Mouse (Mus musculus) spleen, adult 18-20 months (tissue): Measurements from ENCODE around the gene Wdr90.
A peak's percentile ranks its signal among the peaks of the same experiment; 100 is the strongest.
"Not testable (repeated sequence)": the region's sequence is repeated elsewhere in the genome, so short reads cannot be mapped to it uniquely, and the experiment has no call there.

Source experiments
- DNase-seq, 2 experiments: peaks; one replicate each; pipeline ENCODE4 v3.0.0; 2022; ENCODE audit warnings: mixed read lengths in 2 of 2

Wdr90 gene

DNA sequence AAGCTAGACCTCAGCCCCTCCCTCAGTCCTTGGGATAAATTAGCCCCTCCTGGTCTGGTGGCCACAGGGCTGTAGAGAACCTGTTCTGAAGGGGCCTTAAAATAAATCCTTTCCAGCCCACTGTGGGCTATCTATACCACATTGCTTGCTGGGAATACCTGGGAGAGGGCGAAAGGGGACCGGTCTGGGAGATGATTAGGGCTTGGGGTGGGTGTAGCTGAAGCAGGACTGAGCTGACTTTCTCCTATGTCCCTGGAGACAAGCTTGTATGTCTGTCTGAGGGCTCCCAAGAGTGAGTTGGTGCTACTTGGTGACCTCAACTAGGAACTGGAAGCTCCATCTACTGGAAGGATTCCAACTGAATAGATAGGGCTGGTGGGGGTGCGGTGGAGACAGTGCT lies 15.7 kb upstream of the Wdr90 start:
- DNase-seq, result no peak

- no peak for DNase-seq
Observed at GRCm38 (mm10) chr17:25876347-25876915, 15.1 kb upstream of the Wdr90 start.

- peak; percentile 79 to 86 for DNase-seq
Observed at GRCm38 (mm10) chr17:25875171-25876136, 14.2 kb upstream of the Wdr90 start.

- peak; percentile 87 to 97 for DNase-seq
Observed at GRCm38 (mm10) chr17:25874721-25875170, 13.4 kb upstream of the Wdr90 start, which contains the start of gene Mettl26. Mettl26 (plus strand) TSS chr17:25875074.

DNA sequence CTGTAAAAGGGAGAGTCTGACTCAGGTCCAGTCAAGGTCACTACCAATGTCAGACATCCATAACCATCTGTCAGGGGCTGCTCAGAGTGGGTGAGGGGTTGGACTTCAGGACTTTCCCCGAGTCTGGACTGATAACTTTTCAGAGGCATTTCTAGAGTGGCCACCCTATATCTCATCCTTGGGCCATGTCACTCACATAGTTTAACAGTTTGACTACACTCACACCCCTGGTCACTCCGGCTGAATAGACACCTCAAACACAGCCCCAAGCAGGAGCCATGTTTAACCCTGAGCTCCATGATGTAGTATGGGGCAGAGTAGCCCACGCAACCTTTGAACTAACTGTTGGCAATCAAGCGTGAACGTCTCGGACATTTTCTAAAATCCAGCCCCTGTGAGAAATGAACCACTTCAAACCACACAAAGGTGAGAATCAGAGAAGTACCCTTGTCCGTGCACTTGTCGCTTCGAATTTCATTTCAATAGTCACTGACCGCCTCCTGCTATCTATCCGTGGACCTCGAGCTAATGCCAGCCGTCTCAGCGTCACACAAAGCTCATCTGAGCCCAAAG lies 12.9 kb upstream of the Wdr90 start:
- DNase-seq, result no peak

GRCm38 (mm10) chr17:25873405-25874147 lies 12.3 kb upstream of the Wdr90 start:
- no peak for DNase-seq

GRCm38 (mm10) chr17:25872676-25873075 lies 11.4 kb upstream of the Wdr90 start:
- no peak for DNase-seq

DNA sequence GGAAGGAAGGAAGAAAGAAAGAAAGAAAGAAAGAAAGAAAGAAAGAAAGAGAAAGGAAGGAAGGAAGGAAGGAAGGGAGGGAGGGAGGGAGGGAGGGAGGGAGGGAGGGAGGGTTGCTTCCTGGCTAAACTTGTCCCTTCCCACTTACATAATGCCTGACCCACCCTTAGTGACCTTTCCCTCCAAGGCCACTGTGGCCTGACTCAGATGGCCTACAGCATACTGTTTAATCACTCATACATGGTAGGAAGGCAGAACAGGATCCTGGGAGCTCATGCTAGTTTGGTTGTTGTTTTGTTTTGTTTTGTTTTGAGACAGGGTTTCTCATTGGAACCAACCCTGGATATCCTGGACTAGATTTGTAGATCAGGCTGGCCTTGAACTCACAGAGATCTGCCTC lies 10.3 kb upstream of the Wdr90 start:
- DNase-seq, result not testable (repeated sequence)

DNA sequence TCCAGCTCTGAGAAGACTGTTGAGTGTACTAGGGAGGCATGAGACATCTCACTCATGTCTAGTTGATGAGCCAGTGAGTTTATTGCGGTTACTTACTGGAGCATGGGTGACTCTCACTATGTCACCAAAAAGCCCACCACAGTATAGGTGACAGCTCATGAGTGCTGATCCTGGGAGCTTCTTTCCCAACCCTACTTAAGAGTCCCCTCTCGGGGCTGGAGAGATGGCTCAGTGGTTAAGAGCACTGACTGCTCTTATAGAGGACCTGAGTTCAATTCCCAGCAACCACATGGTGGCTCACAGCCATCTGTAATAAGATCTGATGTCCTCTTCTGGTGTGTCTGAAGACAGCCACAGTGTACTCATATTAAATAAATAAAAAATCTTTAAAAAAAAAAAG lies 8.7 kb upstream of the Wdr90 start:
- no peak for DNase-seq

- no peak for DNase-seq
Observed at GRCm38 (mm10) chr17:25869498-25869897, 8.2 kb upstream of the Wdr90 start.

DNA sequence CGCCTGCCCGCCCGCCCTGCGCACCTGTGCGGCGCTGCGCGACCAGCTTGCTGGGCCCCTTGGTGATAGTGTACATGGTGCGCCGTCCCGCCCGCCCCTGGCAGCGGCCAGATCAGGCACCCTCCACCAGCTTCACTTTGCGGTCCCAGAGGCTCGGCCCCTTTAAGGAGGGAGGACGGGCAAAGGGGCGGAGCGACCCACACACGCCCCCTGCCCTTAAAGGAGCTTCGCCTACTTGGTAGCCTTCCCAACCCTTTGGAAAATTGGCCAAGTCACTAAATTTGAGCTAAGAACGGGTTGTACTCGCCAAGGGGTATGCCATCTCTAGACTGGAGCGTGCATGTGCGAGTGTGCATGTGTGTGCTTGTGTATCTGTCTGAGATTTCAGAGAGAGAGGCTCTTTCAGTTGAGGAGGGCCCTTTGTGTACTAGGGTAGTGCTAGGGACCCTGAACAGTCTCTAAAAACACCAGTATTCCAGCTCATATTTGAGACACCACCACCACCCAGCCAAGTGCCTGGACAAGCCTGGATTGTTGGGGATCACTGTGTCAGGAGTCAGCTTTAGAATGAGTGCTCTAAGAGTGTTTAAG lies 7.4 kb upstream of the Wdr90 start, which contains the start of gene Mcrip2:
Mcrip2 (minus strand) TSS at position 164 of the 591 bp plus-strand sequence.
- peak; percentile 56 to 68 for DNase-seq

DNA sequence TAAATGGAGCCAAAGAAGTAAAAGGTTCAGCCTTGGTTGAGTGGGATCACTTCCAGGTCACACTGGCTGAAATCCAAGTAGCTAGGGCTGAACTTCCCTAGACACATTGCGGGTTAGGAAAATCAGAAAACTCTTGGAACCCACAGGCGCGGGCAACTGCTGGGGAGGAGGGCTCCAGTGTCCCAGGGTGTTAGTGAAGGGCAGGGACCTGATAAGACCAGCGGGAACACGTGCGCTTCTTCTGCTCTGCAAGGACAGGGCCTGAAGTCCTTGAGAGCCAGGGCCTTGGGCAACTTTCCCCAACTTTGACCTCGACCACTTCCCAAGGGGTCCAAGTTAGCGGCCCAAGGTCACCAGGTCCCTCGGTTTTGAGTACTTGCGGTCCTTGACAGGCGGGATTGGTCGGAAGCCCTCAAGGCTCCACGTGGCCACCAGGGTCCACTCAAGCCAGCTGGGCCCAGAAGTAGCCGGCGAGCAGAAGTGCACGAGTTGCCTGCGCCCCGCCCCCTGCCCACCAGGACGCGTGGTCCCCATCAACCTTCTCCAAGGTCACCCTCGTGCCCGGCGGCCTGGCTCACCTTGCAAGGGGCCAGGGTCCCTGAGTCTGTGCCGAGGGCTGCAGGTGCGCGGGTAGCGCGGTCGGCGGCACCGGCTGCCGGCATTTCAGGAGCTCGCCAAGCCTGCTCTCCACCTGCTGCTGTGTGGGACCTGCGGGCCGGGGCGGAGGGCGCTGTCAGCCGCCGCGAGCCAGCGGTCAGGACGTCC lies 6.7 kb upstream of the Wdr90 start:
- peak in 1 of 2 experiments; percentile 15 for DNase-seq

DNA sequence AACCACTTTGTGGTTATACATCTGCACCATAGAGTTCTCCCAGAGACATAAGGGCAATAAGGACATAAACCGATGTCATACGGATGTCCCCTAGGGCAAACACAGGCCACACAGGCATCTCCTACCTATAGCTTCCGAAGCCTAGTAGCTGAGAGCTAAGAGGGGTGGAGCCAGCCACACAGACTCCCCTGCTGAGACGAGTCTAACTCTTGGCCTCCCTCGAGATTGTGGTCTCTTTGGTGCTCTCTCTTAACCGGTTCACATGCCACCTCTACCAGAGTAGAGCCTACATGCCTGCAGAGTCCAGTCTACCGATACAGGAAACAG lies 6.2 kb upstream of the Wdr90 start:
- DNase-seq, result no peak

DNA sequence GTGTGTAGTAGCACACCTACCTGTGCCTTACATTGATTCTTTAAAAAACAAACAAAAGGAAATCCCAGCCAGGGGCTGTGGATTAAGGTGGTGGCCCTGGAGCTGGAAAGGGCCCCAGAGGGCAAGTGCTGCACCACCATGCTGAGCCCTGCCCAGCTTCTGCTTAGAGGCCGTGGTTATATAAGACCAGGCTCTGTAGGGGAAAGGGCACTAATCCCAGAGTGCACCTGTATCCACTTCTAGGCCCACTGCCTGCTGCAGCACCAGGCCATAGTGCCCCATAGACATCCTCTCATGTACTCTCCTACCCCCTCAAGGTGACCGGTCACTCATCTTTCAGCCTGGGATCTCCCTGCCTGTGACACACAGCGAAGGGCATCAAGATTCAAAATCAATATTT lies 4.9 kb upstream of the Wdr90 start:
- DNase-seq, result no peak

DNA sequence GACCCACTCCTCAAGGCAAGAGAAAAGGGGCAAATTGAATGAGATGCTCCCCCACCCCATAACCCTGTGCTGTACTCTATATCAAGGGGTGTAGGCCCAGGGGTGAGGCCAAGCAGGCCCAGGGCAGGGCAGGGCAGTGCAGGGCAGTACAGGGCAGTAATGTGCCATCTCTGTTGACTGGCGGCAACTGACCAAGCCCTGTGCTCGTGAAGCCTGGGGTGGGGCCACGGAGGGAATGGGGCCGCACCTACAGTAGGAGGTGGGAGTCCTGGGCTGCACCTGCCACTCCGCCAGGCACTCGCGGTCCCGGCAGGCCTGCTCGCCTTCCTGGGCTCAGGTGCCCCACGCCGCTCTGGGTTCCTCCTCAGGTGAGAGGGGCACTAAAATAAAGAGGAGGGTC lies 4.0 kb upstream of the Wdr90 start:
- DNase-seq, result no peak

GRCm38 (mm10) chr17:25864311-25864710 lies 3.0 kb upstream of the Wdr90 start:
- no peak for DNase-seq

DNA sequence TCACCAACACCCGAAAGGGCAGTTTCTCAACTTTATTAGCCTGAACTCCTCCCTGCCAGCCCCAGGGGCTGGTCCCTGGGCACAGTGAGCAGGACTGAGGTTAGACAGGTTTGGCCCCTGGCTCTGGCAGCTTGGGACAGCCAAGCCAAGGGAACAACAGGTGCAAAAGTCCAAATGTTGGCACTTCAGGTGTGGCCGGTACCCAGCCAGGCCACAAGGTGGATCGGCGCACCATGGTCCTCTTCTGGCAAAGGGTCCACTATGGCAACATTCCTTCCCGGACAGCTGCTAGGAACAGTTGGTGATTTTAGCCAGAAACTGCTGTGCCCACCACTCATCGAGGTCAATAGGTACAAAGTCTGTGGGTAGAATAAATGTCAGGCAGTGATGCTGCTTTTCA lies 2.4 kb upstream of the Wdr90 start:
- DNase-seq, result no peak

GRCm38 (mm10) chr17:25861704-25862612 lies 657 bp upstream of the Wdr90 start:
- no peak for DNase-seq

GRCm38 (mm10) chr17:25860229-25860628 lies 1.1 kb downstream of the Wdr90 start:
- DNase-seq, result no peak

DNA sequence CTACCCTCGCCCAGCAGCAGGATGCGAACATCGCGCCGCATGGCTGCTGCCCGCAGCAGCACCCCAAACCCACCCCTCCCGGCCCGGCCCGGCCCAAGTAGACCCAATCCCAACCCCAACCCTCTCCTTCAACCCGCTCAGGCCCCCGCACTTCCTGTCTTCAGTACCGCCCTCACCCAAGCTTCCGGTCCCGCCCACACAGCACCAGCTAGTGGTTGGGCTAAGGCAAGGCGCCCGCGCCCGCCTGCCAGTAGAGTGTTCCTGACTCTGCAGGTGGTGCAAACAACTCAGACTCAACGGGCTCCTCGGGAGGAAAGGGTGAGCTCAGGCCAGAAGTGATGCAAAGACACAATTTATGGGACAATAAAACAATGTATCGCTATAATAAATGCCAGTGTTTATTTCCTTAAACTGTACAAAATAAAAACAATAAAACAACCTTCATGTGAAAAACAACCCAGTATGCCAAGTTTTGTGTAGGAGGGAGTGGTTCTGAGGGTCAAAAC lies 16.9 kb downstream of the Wdr90 start, which contains the start of gene Rhot2:
Rhot2 (minus strand) TSS at position 456 of the 506 bp plus-strand sequence.
- peak; percentile 91 to 94 for DNase-seq
